Mouse (Mus musculus) testis, adult 2 months (tissue): ENCODE results near the gene Olfr1442. TPM values are rescaled to one million over a fixed set of nuclear protein-coding genes. Genes with fewer than 3 reads are reported as not detected.
"Not testable (repeated sequence)": the region's sequence is repeated elsewhere in the genome, so short reads cannot be mapped to it uniquely, and the experiment has no call there.

ENCODE experiments used
- H3K27ac ChIP-seq: fragments of 200-500 bp; 2 replicates; pipeline ENCODE4 v1.5.1; 2012; ENCODE audit warnings: low read depth, low read length; ENCODE audit not compliant: control insufficient read depth, insufficient read depth
- H3K27me3 ChIP-seq: fragments of 200-500 bp; 2 replicates; pipeline ENCODE4 v1.6.1; 2012; ENCODE audit warnings: mild to moderate bottlenecking, low read length, moderate library complexity; ENCODE audit not compliant: control insufficient read depth, insufficient read depth
- H3K36me3 ChIP-seq: fragments of 200-500 bp; 2 replicates; pipeline ENCODE4 v1.6.1; 2012; ENCODE audit warnings: mild to moderate bottlenecking, low read length; ENCODE audit not compliant: control insufficient read depth, insufficient read depth
- H3K4me1 ChIP-seq: fragments of 200-500 bp; 2 replicates; pipeline ENCODE4 v1.6.1; 2012; ENCODE audit warnings: low read length; ENCODE audit not compliant: control insufficient read depth, insufficient read depth
- H3K4me3 ChIP-seq: fragments of 200-500 bp; 2 replicates; pipeline ENCODE4 v1.5.1; 2012; ENCODE audit warnings: low read depth, mild to moderate bottlenecking, low read length, moderate library complexity, mixed read lengths; ENCODE audit not compliant: control insufficient read depth
- CTCF ChIP-seq: fragments of 200-500 bp; IDR thresholded peaks from 2 replicates; pipeline ENCODE4 v1.5.1; 2012; ENCODE audit warnings: low read depth, mild to moderate bottlenecking, inconsistent platforms, low read length, moderate library complexity; ENCODE audit not compliant: control insufficient read depth, insufficient read depth, insufficient replicate concordance
- POLR2A ChIP-seq: fragments of 200-500 bp; IDR thresholded peaks from 2 replicates; pipeline ENCODE4 v1.6.1; 2012; ENCODE audit warnings: low read depth, mild to moderate bottlenecking, inconsistent platforms, low read length, moderate library complexity; ENCODE audit not compliant: control insufficient read depth
- polyA plus RNA-seq: library from polyadenylated mRNA; depleted of rRNA; stranded (reverse); fragments of >200 nt; gene quantifications from 2 replicates; pipeline ENCODE4 v1.2.3, GENCODE M21; 2012; rRNA removed

Gene Olfr1442
- polyA plus RNA-seq, 1 experiment, result not detected

DNA sequence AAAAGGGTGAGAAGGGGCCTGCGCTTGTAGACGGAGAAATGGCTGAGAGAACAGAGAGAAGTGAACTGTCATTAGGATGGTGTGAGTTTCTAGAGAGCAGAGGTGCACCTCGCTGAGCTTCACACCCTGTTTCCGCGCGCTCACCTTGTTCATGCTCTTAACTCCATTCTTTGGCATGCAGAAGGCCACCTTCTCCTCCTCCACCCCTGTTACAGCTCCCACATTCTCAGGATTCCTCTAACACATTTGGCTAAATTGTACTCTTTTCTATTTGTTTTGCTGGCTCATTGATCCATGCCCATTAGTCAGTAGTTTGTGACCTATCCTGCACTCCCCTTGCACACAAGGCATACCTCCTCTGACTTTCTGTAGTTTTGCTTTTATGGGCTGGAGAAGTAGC lies 49.0 kb downstream of the Olfr1442 start:
- Histone ChIP-seq H3K36me3 (no peaks in the 10 kb centered on the region), H3K27ac (no peak overlapping the region), H3K4me1 (no peaks in the 10 kb centered on the region), H3K27me3 (no peaks in the 10 kb centered on the region), H3K4me3 (no peak overlapping the region)
- TF ChIP-seq CTCF, result no peak
- no peak for TF ChIP-seq POLR2A

DNA sequence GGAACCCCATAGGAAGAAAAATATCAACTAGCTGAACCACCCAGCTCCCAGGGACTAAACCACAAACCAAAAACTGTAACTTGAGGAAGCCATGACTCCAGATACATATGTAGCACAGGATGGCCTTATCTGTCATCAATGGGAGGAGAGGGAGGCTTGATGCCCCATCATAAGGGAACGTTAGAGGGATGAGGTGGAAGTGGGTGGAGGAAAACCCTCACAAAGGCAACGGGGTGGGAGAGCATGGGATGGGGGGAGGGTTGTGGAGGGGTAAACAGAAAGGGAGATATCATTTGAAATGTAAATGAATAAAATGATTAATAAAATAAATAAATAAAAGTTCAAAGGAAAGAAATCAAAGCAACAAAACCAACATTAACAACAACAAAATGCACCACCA lies 50.2 kb downstream of the Olfr1442 start:
- no peaks in the 10 kb centered on the region for H3K4me1 ChIP-seq
- no peaks in the 10 kb centered on the region for H3K27me3 ChIP-seq
- H3K27ac ChIP-seq, result no peak overlapping the region
- no peak overlapping the region for H3K4me3 ChIP-seq
- TF ChIP-seq POLR2A, result no peak
- no peaks in the 10 kb centered on the region for H3K36me3 ChIP-seq

DNA sequence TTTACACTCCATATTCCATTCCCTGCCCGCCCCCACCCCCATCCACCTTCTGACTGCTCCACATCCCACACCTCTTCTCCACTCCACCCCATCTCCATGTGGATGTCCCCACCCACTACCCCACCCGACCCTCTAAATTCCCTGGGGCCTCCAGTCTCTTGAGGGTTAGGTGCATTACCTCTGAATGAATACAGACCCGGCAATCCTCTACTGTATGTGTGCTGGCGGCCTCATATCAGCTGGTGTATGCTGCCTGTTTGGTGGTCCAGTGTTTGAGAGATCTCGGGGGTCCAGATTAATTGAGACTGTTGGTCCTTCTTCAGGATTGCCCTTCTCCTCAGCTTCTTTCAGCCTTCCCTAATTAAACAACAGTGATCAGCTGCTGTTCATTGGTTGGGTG lies 50.7 kb downstream of the Olfr1442 start:
- H3K27me3 ChIP-seq, H3K36me3 ChIP-seq, H3K4me3 ChIP-seq, H3K27ac ChIP-seq, H3K4me1 ChIP-seq: not testable (repeated sequence)

DNA sequence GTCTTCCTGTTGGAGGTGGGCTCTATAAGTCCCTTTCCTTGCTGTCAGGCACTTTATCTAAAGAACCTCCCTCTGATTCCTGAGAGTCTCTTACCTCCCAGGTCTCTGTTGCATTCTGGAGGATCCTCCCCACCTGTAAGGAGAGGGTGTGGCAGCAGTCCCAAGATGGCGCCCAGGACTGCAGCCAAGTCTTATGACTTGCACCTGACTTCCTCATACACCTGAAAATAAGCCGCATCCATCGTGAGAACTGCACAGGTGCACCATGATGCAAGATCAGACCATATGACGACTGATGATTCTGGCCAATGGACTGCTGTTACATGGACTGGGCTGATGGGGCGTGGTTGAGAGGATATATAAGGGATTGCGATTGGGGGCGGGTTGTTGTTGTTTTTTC lies 51.4 kb downstream of the Olfr1442 start:
- H3K27ac ChIP-seq, H3K36me3 ChIP-seq, H3K4me3 ChIP-seq, H3K27me3 ChIP-seq, H3K4me1 ChIP-seq: not testable (repeated sequence)

DNA sequence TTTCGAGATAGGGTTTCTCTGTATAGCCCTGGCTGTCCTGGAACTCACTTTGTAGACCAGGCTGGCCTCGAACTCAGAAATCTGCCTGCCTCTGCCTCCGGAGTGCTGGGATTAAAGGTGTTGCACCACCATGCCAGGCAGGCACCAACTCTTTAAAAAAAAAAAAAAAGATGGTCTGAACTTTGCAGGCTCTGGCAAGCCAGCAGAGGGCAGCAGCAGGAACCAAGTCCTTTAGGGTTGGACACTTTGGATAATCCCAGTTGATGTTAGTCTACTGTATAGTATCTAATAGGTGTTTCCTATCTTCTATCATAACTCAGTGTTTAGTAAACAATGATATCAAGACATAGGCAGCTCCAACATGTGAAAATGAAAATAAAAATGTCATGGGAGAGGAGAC lies 52.1 kb downstream of the Olfr1442 start:
- no peaks in the 10 kb centered on the region for H3K4me1 ChIP-seq
- TF ChIP-seq CTCF, result 0 out of 2 replicates have a peak, but pooled peaks have one; percentile 3
- no peak for TF ChIP-seq POLR2A
- H3K4me3 ChIP-seq, result no peak overlapping the region
- H3K27ac ChIP-seq, result no peak overlapping the region
- no peaks in the 10 kb centered on the region for H3K36me3 ChIP-seq
- no peaks in the 10 kb centered on the region for H3K27me3 ChIP-seq

DNA sequence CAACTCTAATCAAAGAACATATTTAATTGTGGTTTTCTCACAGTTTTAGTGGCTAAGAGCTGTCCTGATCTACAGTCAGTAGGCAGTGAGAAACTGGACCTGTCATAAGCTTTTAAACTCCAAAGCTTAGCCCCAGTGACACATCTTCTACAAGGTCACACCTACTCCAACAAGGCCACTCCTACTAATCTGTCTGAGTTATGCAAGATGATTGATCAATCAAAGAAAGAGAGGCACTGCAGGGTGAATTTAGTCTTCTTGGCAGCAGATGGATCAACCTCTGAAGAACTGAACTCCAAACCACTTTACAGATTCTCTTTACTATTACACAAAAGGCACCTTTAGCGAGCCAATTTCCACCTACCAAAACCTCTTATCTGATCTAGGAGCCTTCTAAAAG lies 55.6 kb downstream of the Olfr1442 start:
- H3K4me1 ChIP-seq, result no peaks in the 10 kb centered on the region
- no peak overlapping the region for H3K4me3 ChIP-seq
- H3K27ac ChIP-seq, result no peak overlapping the region
- TF ChIP-seq POLR2A (no peak), CTCF (no peak)
- no peaks in the 10 kb centered on the region for H3K36me3 ChIP-seq
- no peaks in the 10 kb centered on the region for H3K27me3 ChIP-seq

Other genes with a start within 250 kb of the Olfr1442 start
- 0.02 TPM in 2 replicates for gene Pfpl, start 242.5 kb upstream of the Olfr1442 start, polyA plus RNA-seq
- 2.8 and 3.3 TPM in 2 replicates for gene Mpeg1, start 209.7 kb upstream of the Olfr1442 start, polyA plus RNA-seq
- gene Dtx4, start 169.0 kb upstream of the Olfr1442 start, polyA plus RNA-seq, result 5.7 and 6.0 TPM in 2 replicates
- 0.07 and 0.11 TPM in 2 replicates for gene Fam111a, start 124.7 kb upstream of the Olfr1442 start, polyA plus RNA-seq
- not detected in 2 replicates for gene Gm4952, start 70.5 kb upstream of the Olfr1442 start, polyA plus RNA-seq
- not detected in 2 replicates for gene Glyat, start 37.1 kb upstream of the Olfr1442 start, polyA plus RNA-seq
- gene Olfr1443, start 7.7 kb downstream of the Olfr1442 start, polyA plus RNA-seq, result not detected in 2 replicates
- gene Keg1, start 25.3 kb downstream of the Olfr1442 start, polyA plus RNA-seq, result not detected in 2 replicates
- gene Cntf, start 95.2 kb downstream of the Olfr1442 start, polyA plus RNA-seq, result 2.9 and 3.1 TPM in 2 replicates
- gene Zfp91, start 125.7 kb downstream of the Olfr1442 start, polyA plus RNA-seq, result 40.2 and 48.5 TPM in 2 replicates
- gene Lpxn, start 125.8 kb downstream of the Olfr1442 start, polyA plus RNA-seq, result 25.4 and 27.6 TPM in 2 replicates
- 0.21 and 0.41 TPM in 2 replicates for gene Gm5244, start 176.2 kb downstream of the Olfr1442 start, polyA plus RNA-seq
- 0.96 and 1.2 TPM in 2 replicates for gene Olfr1444, start 186.8 kb downstream of the Olfr1442 start, polyA plus RNA-seq
- gene Olfr1445, start 213.4 kb downstream of the Olfr1442 start, polyA plus RNA-seq, result 0.62 and 0.94 TPM in 2 replicates
- not detected in 2 replicates for gene Olfr1446, start 223.1 kb downstream of the Olfr1442 start, polyA plus RNA-seq
- gene Olfr1447, start 233.3 kb downstream of the Olfr1442 start, polyA plus RNA-seq, result not detected in 2 replicates